Mouse (Mus musculus): ENCODE measurements around the gene Togaram1. TPM values are rescaled to one million over a fixed set of nuclear protein-coding genes. Genes with fewer than 3 reads are reported as not detected.

Togaram1 gene
- total and polyA plus RNA-seq, 3 experiments: 11.4 to 106 (median 91.5) TPM

DNA sequence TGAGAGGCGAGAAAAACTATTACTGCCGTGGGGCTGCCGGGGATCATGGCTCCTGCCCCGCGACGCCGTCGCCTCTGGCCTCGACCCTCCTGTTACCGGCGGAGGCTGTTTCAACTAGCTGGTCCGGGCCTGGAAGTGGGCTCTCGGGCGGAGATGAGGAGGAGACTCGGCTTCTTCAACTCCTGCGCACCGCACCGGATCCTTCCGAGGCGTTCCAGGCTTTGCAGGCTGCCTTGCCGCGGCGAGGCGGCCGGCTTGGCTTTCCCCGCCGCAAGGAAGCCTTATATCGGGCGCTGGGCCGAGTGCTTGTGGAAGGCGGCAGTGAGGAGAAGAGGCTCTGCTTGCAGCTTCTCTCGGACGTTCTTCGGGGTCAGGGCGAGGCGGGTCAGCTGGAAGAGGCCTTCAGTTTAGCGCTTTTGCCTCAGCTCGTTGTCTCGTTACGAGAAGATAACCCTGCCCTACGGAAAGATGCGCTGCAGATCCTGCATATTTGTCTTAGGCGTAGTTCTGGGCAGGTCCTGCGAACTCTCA lies 562 bp downstream of the Togaram1 start:
- H3K4me3 ChIP-seq (ENCODE audit: low read depth, low read length): peak overlapping the region; percentile 91
- ATAC-seq (ENCODE audit: extremely low read depth, insufficient number of reproducible peaks, low FRiP score, poor library complexity, severe bottlenecking) (no peak), DNase-seq (ENCODE audit: low spot score) (peak; percentile 45)
- no peak for TF ChIP-seq GATA2 (IDR thresholded peaks at IDR 0.05; ENCODE audit: borderline replicate concordance, low read depth, low read length)
- TF ChIP-seq POLR2AphosphoS5 (IDR thresholded peaks at IDR 0.05; ENCODE audit: insufficient replicate concordance, low read depth, low read length): no peak
- TF ChIP-seq CTCF (IDR thresholded peaks at IDR 0.05; ENCODE audit: low read depth, low read length): no peak
- TF ChIP-seq GATA1 (IDR thresholded peaks at IDR 0.05; ENCODE audit: borderline replicate concordance, low read length): no peak
- no peaks in the 10 kb centered on the region for H3K27me3 ChIP-seq (ENCODE audit: insufficient read depth, low read length)
- peaks cover 42% of the 10 kb centered on the region for H3K4me1 ChIP-seq (ENCODE audit: insufficient read depth, low read depth, low read length)
- no peaks in the 10 kb centered on the region for H3K9me3 ChIP-seq (replicated peaks)
- H3K36me3 ChIP-seq (replicated peaks): peaks cover 16% of the 10 kb centered on the region

DNA sequence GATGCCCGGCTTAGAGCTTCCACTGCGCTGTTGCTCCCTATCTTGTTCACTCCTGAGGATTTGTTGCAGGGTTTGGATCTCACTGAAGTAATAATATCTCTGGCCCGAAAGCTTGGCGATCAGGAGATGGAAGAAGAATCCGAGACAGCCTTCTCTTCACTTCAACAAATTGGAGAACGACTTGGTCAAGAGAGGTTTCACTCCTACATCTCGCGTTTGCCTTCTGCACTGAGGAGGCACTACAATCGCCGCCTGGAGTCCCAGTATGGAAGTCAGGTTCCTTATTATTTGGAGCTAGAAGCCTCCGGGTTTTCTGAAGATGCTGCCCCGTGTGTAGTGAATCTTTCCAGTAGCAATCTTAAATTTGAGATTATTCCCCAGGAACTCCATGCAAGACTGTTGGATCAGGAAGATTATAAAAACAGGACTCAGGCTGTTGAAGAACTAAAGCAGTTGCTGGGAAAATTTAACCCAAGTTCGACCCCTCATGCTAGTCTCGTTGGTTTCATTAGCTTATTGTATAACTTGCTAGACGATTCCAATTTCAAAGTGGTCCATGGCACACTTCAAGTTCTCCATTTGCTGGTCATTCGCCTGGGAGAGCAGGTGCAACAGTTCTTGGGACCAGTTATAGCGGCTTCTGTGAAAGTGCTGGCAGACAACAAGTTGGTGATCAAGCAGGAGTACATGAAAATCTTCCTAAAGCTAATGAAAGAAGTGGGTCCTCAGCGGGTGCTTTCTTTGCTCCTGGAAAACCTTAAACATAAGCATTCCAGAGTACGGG lies 1.2 kb downstream of the Togaram1 start:
- TF ChIP-seq TAL1 (conservative IDR thresholded peaks at IDR 0.05; ENCODE audit: low read depth, low read length) (no peak), POLR2AphosphoS5 (IDR thresholded peaks at IDR 0.05; ENCODE audit: insufficient replicate concordance, low read depth, low read length) (no peak), CTCF (IDR thresholded peaks at IDR 0.05; ENCODE audit: low read depth, low read length) (no peak), GATA1 (IDR thresholded peaks at IDR 0.05; ENCODE audit: borderline replicate concordance, low read length) (no peak)
- H3K4me3 ChIP-seq (ENCODE audit: low read depth, low read length): peak overlapping the region; percentile 91
- H3K9me3 ChIP-seq (replicated peaks): no peaks in the 10 kb centered on the region
- ATAC-seq (ENCODE audit: extremely low read depth, insufficient number of reproducible peaks, low FRiP score, poor library complexity, severe bottlenecking) (no peak), DNase-seq (ENCODE audit: low spot score) (peak; percentile 25)
- peaks cover 46% of the 10 kb centered on the region for H3K4me1 ChIP-seq (ENCODE audit: insufficient read depth, low read depth, low read length)
- H3K36me3 ChIP-seq (replicated peaks): peaks cover 20% of the 10 kb centered on the region
- H3K27me3 ChIP-seq (ENCODE audit: insufficient read depth, low read length): no peaks in the 10 kb centered on the region

DNA sequence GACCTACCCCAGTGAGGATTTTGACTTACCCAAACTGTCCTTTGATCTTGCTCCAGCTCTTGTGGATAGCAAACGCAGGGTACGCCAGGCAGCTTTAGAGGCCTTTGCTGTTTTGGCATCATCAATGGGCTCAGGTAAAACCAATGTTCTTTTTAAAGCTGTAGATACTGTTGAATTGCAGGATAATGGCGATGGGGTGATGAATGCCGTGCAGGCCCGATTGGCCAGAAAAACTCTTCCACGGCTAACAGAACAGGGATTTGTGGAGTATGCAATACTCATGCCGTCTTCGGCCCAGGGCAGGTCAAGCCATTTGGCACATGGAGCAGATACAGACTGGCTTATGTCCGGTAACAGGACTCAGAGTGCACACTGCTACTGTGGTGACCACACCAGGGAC lies 1.9 kb downstream of the Togaram1 start:
- Histone ChIP-seq H3K27me3 (ENCODE audit: insufficient read depth, low read length) (no peaks in the 10 kb centered on the region), H3K4me3 (ENCODE audit: low read depth, low read length) (peak overlapping the region; percentile 91), H3K9me3 (replicated peaks) (no peaks in the 10 kb centered on the region), H3K36me3 (replicated peaks) (peaks cover 24% of the 10 kb centered on the region), H3K4me1 (ENCODE audit: insufficient read depth, low read depth, low read length) (peaks cover 51% of the 10 kb centered on the region)
- DNase-seq (ENCODE audit: low spot score): no peak
- ATAC-seq (ENCODE audit: extremely low read depth, insufficient number of reproducible peaks, low FRiP score, poor library complexity, severe bottlenecking): no peak
- no peak for TF ChIP-seq POLR2AphosphoS5 (IDR thresholded peaks at IDR 0.05; ENCODE audit: insufficient replicate concordance, low read depth, low read length)
- TF ChIP-seq GATA2 (IDR thresholded peaks at IDR 0.05; ENCODE audit: borderline replicate concordance, low read depth, low read length): no peak
- TF ChIP-seq TAL1 (conservative IDR thresholded peaks at IDR 0.05; ENCODE audit: low read depth, low read length): no peak
- no peak for TF ChIP-seq CTCF (IDR thresholded peaks at IDR 0.05; ENCODE audit: low read depth, low read length)
- TF ChIP-seq GATA1 (IDR thresholded peaks at IDR 0.05; ENCODE audit: borderline replicate concordance, low read length): no peak

DNA sequence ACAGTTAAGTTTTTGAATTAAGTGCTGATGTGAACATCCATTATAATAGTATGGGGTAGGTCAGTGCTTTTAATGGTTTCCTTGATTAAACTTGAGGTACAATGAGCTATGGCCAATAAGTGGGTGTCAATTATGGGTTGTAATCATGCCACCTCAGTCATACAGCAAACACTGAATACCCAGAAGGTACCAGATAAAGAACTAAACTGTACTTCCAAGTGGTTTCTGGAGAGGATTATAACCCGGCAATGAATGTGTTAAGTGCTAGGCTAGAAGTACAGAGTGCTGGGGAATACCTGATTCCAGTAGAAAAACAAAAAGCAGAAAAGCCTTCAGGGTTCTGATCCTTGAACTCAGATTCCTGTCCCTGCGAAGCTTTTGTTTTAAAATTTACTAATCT lies 2.5 kb downstream of the Togaram1 start:
- DNase-seq (ENCODE audit: low spot score) (no peak), ATAC-seq (ENCODE audit: extremely low read depth, insufficient number of reproducible peaks, low FRiP score, poor library complexity, severe bottlenecking) (no peak)
- Histone ChIP-seq H3K27me3 (ENCODE audit: insufficient read depth, low read length) (no peaks in the 10 kb centered on the region), H3K9me3 (replicated peaks) (no peaks in the 10 kb centered on the region), H3K4me1 (ENCODE audit: insufficient read depth, low read depth, low read length) (peaks cover 53% of the 10 kb centered on the region), H3K36me3 (replicated peaks) (peaks cover 24% of the 10 kb centered on the region), H3K4me3 (ENCODE audit: low read depth, low read length) (peak overlapping the region; percentile 91)
- TF ChIP-seq CTCF (IDR thresholded peaks at IDR 0.05; ENCODE audit: low read depth, low read length): no peak
- no peak for TF ChIP-seq POLR2AphosphoS5 (IDR thresholded peaks at IDR 0.05; ENCODE audit: insufficient replicate concordance, low read depth, low read length)
- no peak for TF ChIP-seq GATA1 (IDR thresholded peaks at IDR 0.05; ENCODE audit: borderline replicate concordance, low read length)

DNA sequence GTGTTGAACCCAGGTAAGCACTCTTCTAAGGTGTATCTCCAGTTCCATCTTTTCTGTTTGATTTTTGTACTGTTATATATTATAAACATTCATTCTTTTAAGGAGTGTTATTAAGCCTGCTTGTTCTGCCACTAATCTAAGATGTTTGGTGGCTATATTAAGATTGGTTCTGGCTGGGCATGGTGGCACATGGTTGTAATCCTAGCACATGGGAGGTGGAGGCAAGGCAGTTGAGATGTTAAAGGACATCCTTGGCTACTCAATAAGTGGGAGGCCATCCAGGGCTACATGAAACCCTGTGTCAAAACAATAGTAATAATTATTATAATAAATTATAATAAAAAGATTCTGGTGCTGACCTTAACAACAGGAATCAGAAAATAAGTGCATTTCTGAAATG lies 5.8 kb downstream of the Togaram1 start:
- ATAC-seq (ENCODE audit: extremely low read depth, insufficient number of reproducible peaks, low FRiP score, poor library complexity, severe bottlenecking) (no peak), DNase-seq (ENCODE audit: low spot score) (no peak)
- H3K27me3 ChIP-seq (ENCODE audit: insufficient read depth, low read length): no peaks in the 10 kb centered on the region
- TF ChIP-seq GATA2 (IDR thresholded peaks at IDR 0.05; ENCODE audit: borderline replicate concordance, low read depth, low read length): no peak
- H3K36me3 ChIP-seq (replicated peaks): peaks cover 30% of the 10 kb centered on the region
- no peak overlapping the region; the same call in 1 of the 2 replicates for H3K4me3 ChIP-seq (ENCODE audit: low read depth, low read length)
- H3K9me3 ChIP-seq (replicated peaks): no peaks in the 10 kb centered on the region
- H3K4me1 ChIP-seq (ENCODE audit: insufficient read depth, low read depth, low read length): peaks cover 60% of the 10 kb centered on the region

DNA sequence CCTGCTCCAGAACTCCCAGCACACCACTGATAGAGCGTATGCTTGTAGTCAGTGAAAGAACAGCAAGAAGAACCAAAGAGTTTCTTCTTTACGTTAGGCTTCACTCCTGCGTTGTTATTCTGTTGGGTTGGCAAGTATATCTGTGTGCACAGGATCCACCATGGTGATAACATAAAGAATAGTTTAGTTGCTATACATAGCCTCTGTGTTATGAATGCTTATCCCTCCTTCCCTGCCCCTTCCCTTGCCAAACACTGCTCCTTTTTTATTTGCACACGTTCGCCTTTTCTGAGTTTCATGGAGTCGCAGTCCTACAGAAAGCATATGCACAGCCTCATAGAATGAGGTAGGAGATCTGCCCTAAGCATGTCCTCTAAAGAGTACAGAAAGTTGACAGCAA lies 6.5 kb downstream of the Togaram1 start:
- H3K4me1 ChIP-seq (ENCODE audit: insufficient read depth, low read depth, low read length): peaks cover 63% of the 10 kb centered on the region
- H3K9me3 ChIP-seq (replicated peaks): no peaks in the 10 kb centered on the region
- peaks cover 34% of the 10 kb centered on the region for H3K36me3 ChIP-seq (replicated peaks)
- no peak for ATAC-seq (ENCODE audit: extremely low read depth, insufficient number of reproducible peaks, low FRiP score, poor library complexity, severe bottlenecking)
- no peaks in the 10 kb centered on the region for H3K27me3 ChIP-seq (ENCODE audit: insufficient read depth, low read length)
- no peak for DNase-seq (ENCODE audit: low spot score)
- H3K4me3 ChIP-seq (ENCODE audit: low read depth, low read length): peak overlapping the region; percentile 45; the same call in 1 of the 2 replicates
- TF ChIP-seq GATA1 (IDR thresholded peaks at IDR 0.05; ENCODE audit: borderline replicate concordance, low read length) (no peak), GATA2 (IDR thresholded peaks at IDR 0.05; ENCODE audit: borderline replicate concordance, low read depth, low read length) (no peak), TAL1 (conservative IDR thresholded peaks at IDR 0.05; ENCODE audit: low read depth, low read length) (no peak), CTCF (IDR thresholded peaks at IDR 0.05; ENCODE audit: low read depth, low read length) (no peak), POLR2AphosphoS5 (IDR thresholded peaks at IDR 0.05; ENCODE audit: insufficient replicate concordance, low read depth, low read length) (no peak)
